Mouse (Mus musculus) adrenal gland, postnatal 25 days (tissue): ENCODE data around the gene Clcn6. TPM values are rescaled to one million over a fixed set of nuclear protein-coding genes. Genes with fewer than 3 reads are reported as not detected.

Experiments
- DNase-seq: peaks from one replicate; pipeline ENCODE4 v3.0.0; 2021; ENCODE audit warnings: mixed read lengths
- total RNA-seq: library from RNA; stranded (reverse); gene quantifications from 2 replicates; pipeline ENCODE4 v1.2.3, GENCODE M21; 2021

The Clcn6 gene
- total RNA-seq, 1 experiment from 2014 or later: 12.7 TPM

DNA sequence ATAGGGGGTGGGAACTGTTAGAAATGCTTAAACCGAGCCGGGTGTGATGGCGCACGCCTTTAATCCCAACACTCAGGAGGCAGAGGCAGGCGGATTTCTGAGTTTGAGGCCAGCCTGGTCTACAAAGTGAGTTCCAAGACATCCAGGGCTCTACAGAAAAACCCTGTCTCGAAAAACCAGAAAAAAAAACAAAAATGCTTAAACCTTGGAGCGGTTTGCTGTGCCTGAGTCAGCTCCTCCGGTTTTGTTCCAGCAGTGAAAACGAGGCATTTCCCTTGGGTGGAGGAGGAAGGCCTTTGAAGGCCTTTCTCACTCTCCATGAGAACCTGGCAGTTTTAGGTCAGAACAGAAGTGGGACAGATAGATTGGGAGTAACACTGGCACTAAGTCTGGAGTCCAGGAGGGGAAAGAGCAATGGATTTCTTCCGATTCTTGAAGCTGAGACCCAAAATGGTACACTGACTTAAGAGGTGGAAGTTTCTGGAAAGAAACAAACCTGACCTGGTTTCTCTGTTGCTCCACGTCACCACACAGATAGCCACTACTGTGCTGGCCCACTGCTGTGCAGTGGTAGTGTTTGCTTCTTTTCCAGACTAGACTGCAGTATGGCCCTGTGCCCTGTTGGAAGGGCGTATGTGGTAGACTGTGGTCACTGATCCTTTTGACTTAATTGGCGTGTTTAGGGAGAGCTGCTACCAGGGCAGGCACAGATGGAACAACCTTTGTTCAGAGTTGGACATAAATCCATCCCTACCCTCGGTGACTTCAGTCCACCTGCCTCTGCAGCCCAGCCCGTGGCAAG, 1.6 kb upstream of the Clcn6 start:
- DNase-seq: no peak

DNA sequence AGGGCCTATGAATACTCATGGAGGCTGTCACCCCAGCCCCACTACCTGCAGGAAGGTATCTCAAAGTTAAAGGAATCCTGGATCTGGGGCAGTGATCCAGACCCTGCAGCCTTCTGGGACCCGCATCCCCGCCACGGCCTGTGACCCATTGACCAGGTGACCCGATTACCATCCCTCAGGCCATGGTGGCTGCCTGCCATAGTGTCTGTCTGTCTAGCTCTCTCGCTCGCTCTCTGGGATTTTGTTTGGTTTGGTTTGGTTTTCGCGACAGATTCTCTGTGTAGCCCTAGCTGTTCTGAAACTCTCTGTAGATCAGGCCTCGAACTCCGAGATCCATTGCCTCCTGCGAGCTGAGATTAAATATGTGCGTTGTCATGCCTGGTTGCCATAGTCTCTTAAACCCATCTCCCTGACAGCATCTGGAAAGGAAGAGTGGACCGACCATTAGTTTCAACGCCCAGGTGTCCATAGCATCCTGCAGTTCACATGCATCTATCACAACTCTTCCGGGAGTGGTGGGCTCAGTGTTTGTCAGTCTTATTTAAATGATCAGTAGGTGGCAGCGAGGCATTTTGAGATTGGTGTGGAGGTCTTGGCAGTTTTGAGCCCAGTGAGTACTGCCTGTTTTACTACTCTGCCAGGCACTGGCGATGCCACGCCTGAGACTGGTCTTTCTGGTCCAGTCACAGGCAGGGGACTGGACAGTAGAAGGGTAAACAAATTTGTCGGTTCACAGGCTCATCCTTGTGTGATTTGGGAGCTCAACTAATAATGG, 820 bp upstream of the Clcn6 start:
- no peak for DNase-seq

DNA sequence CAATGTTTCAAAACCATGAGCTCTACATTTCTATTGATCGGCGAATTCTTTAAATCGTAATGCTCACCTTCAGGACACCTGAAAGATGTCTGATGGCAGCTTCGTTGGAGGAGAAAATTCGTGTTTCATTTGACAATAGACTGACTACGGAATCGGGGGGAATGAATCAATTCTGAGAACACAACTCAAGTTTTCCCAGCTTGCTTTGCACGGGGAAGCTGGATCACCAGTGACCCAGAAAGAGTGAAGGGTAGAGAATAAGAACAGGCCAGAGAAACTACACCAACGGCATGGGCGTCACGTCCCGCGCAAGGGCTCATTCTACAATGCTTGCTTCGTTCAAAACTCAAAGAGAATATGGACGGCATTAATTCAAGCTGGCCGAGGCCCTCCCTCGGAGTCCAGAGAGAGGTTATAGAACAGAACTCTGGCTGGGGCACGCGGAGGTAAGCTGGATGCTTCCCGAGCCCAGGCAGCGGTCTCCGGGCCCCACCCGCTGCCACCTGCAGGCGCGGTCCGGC, 482 bp downstream of the Clcn6 start:
- DNase-seq: no peak

DNA sequence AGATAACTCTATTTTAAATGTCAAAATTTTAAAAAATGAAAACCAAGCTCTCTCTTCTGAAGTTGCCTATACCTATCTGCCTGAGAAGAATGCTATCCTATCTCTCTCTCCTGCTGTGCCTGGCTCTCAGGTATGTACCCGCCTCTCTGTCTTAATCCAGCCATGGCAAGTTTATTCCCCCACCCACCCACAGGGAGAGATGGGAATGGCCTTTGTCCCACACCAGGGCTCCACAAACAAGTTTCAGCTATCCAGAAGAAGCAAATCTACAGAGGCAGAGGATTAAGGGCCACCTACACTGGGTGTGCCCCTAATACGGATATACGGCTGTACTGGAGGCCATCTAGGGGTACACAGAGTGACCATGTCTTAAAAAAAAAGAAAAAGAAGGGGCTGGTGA, 3.2 kb downstream of the Clcn6 start:
- DNase-seq: no peak

DNA sequence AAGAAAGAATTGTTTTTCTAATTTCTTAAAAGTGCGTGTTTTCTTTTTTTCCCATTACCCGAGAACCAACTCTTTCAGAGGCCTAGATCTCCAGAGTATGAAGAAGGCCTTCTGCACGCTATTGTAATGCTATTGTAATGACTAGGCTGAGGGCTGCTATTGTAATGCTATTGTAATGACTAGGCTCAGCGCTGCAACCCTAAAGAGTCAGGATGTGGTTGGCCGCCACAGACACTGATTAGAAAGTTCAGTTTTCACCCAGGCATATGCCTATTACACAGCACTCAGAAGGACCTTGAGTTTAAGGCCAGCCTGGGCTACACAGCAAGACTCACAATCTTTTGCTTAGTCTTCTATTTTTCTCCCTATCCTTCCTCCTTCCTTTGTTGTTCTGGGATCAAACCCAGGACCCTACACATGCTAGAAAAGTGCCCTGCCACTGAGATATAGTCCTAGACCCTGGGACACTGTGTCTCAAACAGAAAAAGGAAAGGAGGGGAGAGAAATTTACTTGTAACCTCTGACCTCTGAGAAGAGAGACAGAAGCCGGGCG, 4.7 kb downstream of the Clcn6 start:
- no peak for DNase-seq

DNA sequence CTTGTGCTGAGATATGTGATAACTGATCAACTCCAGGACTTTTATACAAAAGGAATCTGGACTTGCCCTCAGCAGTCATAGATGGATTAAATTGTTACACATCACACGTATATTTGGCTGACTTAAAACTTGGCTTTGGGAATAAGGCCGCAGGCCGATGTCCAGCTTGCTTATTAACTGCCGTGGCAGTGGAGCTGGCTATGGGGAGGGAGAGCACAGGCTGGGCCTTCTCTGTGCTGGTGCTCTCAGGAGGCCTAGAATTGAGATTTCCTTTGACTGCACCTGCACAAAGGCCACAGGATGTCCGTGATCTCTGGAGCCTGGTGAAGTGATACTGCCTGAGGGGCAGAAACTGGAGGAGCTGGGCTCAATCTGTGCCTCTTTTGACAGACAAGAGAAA, 8.1 kb downstream of the Clcn6 start:
- no peak for DNase-seq

DNA sequence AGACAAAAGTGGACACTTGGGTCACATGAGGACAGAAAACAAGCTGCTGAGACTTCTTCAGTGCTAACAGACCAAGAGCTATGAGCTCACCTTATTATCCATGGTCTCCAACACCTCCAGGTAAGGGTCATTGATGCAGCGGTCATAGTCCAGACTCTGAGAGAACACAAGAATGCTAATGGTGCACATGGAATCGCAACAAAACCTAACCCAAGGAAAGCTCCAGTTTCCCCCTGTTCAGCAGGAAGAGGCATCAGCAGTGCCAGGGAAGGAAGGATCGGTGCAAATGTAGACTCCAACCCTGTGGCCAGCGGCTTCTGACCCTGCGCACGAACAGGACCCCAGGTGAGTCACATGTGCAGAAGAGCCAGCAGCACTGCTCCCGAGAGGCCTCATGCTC, 9.3 kb downstream of the Clcn6 start:
- no peak for DNase-seq

DNA sequence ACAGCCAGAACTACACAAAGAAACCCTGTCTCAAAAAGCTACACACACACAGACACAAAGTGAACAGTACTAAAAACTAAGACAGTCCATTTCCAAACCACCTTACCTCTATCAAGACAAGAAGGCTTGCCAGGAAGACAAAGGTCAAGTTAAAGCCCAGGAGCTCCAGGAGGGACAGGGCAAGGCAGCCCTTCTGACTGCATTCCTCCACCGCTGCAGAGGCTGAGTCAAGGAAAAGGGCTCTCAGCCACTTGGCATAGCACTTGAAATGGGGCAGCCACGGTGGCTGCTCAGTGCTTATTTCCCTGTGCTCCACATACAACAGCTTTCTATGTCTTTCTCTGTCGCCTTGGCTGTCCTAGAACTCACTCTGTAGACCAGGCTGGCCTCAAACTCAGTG, 14.6 kb downstream of the Clcn6 start:
- no peak for DNase-seq

DNA sequence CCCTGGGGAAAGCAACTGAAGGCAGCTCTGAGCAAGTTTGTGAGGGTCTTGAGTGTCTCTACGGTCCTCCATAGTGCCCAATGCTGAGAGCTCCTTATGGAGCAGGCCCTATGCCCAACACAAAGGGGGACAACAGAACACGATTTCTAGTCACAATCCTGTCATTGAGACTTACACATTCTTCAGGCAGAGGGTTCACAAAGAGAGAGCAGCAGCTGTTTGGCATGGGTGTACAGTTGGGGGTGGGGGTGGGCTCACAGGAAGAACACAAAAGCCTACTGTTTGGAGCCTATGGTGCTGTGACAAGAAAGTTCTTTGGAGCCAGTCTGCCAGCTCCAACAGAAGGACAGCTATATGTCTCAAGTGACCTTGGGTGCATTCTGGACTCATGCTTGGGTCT, 20.2 kb downstream of the Clcn6 start:
- no peak for DNase-seq

DNA sequence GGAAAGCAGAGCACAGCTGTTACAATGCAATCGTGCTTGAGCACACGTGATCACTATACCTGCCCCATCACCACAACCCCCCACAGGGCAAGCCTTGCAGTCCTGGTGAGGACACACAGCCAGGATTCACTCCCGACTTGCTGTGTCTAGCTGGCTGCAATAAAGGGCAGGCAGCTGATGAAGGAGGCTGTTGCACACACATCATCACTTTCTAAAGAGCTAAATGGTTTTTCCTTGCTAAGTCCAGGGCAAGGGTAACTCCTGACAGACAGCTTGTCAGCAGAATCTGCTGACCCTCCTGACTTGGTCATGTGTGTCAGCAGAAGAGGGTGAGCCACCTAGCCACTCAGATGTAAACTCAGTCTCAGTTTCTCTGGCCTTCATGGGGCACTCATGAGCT, 21.6 kb downstream of the Clcn6 start:
- DNase-seq: no peak

DNA sequence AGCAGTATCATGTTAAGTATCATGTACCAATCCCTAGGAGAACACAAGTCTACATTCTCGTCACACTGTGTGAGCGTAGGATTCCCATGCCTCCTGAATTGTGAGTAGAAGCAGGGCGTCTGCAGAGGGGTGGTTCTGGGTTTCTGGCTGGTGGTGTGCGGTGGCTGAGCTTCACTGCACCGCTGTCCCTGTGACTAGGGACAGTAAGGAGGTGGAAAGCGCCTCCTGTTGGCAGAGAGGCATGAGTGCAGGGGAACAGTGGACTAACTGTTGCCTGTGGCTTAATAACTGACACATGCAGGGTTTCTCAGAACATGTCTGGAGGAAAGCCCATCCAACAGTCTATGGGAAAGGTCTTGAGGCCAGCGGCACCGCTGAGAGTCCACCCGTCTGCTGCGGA, 23.2 kb downstream of the Clcn6 start:
- DNase-seq: no peak

DNA sequence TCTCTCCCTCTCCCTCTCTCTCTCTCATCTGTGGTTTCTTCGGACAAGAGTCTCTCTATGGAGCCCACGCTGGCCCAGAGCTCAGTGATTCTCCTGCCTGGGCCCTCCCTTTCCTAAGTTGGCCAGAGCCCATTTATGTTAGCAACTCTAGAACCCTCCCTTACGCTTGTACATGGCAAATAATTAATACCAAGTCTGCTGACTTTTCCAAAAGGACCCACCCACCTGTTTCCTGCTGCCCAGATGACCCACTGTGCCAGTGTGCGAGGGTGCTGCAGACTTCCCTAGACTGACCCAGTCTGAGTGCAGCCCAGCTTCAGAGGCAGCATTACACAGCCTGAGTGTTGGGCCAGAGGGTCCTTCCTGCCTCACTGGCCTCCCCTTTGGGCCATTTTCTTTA, 26.4 kb downstream of the Clcn6 start:
- no peak for DNase-seq

DNA sequence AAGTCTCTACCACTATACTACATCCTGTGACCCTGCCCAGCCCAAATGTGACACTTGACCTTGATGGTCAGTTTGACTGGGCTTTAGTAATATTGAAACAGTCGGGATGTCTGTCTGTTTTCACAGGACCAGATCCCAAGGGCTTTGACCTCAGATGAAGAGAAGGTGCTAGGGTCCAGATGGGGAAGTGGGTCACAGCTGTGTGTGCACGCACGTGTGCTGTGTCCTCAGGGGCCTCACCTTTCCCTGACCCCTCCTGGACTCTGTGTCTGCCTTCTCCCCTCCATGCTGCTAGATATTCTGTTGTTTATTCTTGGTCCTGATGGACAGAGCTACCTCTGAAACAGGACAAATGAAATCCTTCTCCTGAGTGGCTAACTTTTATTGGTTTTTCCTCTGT, 27.3 kb downstream of the Clcn6 start:
- DNase-seq: no peak

DNA sequence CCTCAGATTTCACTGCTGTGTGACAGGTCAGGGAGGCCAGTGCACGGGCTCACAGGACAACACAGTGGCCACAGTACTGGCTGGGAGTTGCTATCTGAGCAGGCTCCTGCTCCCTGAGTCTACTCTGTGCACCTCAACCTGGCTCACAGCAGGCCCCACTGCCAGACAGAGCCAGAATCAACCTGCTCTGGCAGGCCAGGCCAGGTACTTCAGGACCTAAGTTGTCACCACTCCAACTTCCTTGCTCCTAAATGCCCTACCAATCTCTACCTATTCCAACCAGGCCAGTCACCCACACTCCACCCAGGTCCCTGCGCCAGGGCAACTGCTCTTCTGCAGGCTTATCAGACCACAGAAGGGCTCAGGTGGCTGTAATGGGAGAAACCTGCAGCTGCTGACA, 29.0 kb downstream of the Clcn6 start:
- DNase-seq: no peak

DNA sequence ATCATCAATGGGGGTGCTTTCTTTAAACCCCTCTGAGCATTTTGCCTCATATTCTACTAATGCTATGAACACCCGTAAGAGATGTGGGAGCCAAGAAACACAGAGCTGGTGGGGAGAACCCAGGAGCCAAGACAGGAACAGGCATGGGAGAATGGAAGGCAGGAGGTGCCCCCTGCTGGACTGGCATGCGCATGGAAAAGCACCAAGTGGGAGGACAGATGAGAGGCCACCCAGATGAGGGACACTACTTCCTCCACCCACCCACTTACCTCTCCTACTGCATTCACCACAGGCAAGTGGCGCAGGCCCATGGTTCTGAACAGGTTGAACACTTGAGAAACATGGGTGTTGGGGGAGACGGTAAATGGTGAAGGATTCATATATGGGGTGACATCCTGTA, 30.2 kb downstream of the Clcn6 start:
- peak; percentile 68 for DNase-seq

DNA sequence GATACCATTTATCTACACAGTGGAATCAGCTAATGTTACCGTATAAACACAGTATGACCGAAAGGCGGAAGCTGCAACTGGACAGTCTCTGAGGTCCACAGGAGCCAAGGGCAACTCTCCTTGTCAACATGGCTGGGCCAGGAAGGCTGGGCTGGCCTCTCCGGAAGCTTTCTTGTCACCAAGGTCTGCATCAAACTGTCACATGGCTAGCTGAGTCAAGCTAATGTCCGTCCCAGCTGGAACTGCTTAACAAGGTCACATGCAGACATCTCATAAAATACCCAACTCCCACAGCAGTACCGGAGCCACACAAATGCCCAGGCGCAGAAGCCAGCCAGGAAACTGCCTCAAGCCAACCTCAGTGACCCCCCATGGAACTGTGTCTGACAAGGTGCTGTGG, 34.3 kb downstream of the Clcn6 start:
- peak; percentile 44 for DNase-seq

DNA sequence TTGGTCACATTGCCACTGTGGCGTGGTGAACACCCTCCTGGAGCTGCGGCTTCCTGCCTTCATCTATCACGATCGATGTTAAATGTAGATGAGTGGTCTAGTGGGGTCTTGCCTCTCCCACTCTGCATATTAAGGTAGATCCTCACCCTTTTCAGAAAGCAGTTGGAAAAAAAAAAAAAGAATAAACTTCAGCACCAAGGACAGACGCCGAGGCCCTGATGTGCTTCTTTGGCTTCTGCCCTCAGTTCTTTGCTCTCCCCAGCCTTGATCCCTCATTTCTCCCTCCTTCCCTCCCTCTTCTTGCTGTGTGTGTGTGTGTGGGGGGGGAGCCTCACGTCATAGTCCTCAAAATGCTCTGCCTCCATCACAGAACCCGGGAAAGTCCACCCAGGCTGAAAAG, 36.8 kb downstream of the Clcn6 start:
- DNase-seq: no peak

DNA sequence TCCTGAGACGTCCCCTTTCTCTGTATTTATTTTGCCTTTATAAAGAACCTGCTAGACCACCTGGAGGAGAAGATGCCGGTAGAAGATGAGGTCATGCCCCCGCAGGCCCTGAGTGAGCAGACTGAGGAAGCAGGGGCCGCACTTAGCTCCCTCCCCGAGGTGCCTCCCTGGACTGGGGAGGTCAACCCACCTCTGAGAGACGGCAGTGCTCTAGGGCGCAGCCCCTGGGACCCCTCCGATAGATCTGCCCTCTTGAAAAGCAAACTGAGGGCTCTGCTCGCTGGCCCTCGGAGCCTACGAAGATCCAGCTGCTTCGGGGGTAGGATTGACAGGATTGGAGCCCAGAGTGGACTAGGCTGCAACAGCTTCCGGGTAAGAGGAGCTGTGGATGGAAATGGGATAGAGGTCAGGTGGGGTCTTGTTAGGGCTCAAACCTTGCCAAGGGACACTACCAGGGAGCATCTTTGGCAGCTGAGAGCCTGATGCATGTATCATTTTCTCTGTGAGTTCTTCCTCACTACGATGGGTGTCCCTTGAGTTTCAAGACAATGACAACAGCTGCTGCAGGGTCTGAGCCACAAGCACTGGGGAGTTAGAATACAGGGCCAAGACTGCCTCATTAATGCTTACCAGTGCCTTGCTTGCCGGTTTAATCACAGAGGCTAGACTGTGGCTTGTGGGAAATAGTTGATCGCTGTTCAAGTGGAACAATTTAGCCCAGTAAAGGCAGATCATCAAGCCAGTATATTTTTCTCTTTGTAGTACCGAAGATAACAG, 37.4 kb downstream of the Clcn6 start:
- DNase-seq: no peak

DNA sequence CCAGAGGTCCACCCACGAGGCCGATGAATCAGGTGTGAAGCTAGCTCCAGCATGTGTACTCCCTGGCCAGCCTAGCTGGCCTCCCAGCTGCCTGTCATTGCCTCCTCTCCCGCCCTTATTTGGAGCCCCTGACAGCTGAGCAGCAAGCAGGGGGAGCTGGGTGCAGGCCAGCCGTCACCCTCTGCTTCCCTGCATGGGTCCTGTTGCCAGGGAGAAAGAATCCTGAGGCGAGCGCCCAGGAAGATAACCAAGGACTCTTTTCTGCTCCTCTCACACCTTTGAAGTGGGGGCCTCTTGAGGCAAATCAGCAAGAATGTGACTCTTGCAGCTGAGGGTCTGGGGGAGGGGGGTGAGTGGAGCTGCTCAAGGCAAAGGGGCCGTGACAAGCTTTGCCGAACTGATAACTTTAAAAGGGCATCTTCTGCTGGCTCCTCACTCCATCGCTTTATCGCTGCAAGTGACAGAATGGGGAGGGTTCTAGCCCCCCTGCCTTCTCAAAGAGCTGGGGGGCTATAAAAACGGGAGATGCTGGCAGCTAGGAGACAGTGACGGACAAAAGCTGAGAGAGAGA, 38.3 kb downstream of the Clcn6 start, which contains the start of gene Nppa:
TSS of gene Nppa (plus strand) at position 521 of the 571 bp plus-strand sequence.
- no peak for DNase-seq

DNA sequence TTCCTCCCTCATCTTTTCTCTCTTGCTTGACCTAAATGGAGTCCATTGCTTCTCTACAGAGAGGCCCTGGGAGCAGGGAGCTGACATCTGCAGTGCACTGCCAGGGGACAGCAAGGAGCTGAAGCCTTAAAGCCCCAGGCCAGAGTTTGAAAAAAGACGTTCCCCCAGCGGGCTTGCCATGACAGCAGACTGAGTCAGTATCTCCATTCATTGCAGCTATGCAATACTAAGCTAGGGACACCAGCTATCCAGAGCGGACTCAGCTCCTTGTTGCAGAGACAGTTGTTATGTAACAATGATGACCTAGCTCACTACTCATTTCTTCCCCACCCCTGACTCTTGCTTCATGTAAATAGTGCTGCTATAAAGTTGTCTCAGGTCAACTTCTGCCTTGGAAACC, 43.3 kb downstream of the Clcn6 start:
- DNase-seq: no peak

DNA sequence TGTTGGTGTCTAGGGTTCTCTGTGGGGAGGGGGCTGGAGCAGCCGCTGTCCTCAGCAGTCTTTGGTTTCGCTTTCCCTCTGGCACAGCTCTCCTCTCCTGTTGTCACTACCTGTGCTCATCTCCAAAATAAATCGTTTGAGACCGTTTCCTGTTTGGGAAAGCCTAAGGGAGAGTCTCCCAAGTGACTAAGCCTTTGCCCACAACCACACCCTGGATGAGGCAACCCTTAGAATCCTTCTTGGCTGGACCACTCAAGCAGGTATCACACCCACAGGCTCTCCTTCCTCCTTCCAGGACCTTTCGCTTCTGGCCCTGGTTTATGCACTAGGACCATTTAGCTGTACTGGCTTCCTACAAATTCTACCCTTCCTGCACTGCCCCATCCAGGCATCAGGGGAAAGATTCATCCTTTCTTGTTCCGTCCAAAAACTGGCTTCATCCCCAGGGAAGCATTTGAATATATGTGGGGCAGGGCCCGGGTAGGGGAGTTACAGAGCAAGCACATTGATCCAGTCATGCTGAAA, 45.0 kb downstream of the Clcn6 start:
- DNase-seq: no peak
